Mouse (Mus musculus) neural tube, embryonic 11.5 days (tissue): ENCODE measurements at regions not wholly inside any gene's neighbourhood (a gene's known extent, or its start where the extent isn't known, plus 50 kb on each side); places are given as distances from the start of the nearest gene placed in this dataset.

Experiments used
- ATAC-seq: fragments of 200-750 bp; cut with Nextera tagmentation; 2 replicates; pipeline ENCODE4 v1.8.0; 2017; ENCODE audit warnings: moderate number of reproducible peaks, mild to moderate bottlenecking, moderate TSS enrichment, moderate library complexity; ENCODE audit not compliant: insufficient read depth, low FRiP score, low TSS enrichment
- DNase-seq: peaks from one replicate; pipeline ENCODE4 v3.0.0-alpha.2; 2015; ENCODE audit warnings: low spot score
- H3K27ac ChIP-seq: fragments of 300-500 bp; sonication (generic); 2 replicates; pipeline ENCODE4 v1.5.1; 2014; ENCODE audit warnings: low read depth, mild to moderate bottlenecking, low read length
- H3K27me3 ChIP-seq: fragments of 300-500 bp; sonication (generic); 2 replicates; pipeline ENCODE4 v1.6.1; 2014; ENCODE audit warnings: mild to moderate bottlenecking, low read length, mixed read lengths; ENCODE audit not compliant: control insufficient read depth, insufficient read depth
- H3K36me3 ChIP-seq: fragments of 300-500 bp; sonication (generic); 2 replicates; pipeline ENCODE4 v1.6.1; 2014; ENCODE audit warnings: mild to moderate bottlenecking, low read length, moderate library complexity, mixed read lengths; ENCODE audit not compliant: control insufficient read depth, insufficient read depth
- H3K4me1 ChIP-seq: fragments of 300-500 bp; sonication (generic); 2 replicates; pipeline ENCODE4 v1.6.1; 2014; ENCODE audit warnings: low read length, mixed read lengths; ENCODE audit not compliant: control insufficient read depth, insufficient read depth
- H3K4me2 ChIP-seq: fragments of 300-500 bp; sonication (generic); 2 replicates; pipeline ENCODE4 v1.6.1; 2014; ENCODE audit warnings: low read depth, mild to moderate bottlenecking, moderate library complexity
- H3K4me3 ChIP-seq: fragments of 300-500 bp; sonication (generic); 2 replicates; pipeline ENCODE4 v1.5.1; 2014; ENCODE audit warnings: low read depth, low read length
- H3K9ac ChIP-seq: fragments of 300-500 bp; sonication (generic); 2 replicates; pipeline ENCODE4 v1.6.1; 2014; ENCODE audit warnings: mild to moderate bottlenecking, low read length
- H3K9me3 ChIP-seq: fragments of 300-500 bp; sonication (generic); 2 replicates; pipeline ENCODE4 v1.6.1; 2016; ENCODE audit warnings: low read length; ENCODE audit not compliant: control insufficient read depth
- WGBS: fragments of 180-500 bp; shearing (Covaris S2); extraction: QIAGEN DNeasy Blood & Tissue Kit; methylation state at CpG from one replicate; pipeline ENCODE4 v1.1.7; 2014; 5-methylcytosine and 5-hydroxymethylcytosine counted together

- Histone ChIP-seq H3K9me3 (no peaks in the 10 kb centered on the region), H3K4me1 (no peaks in the 10 kb centered on the region; the same call in 1 of the 2 replicates), H3K27ac (no peak overlapping the region), H3K4me3 (no peak overlapping the region), H3K9ac (no peak overlapping the region), H3K4me2 (no peak overlapping the region), H3K36me3 (no peaks in the 10 kb centered on the region), H3K27me3 (no peaks in the 10 kb centered on the region)
- ATAC-seq (no peak), DNase-seq (no peak)
- WGBS, result 56% methylated on average over 5 of the region's 5 CpGs
Measured at GRCm38 (mm10) chr3:78412669-78413419, 873.5 kb downstream of the Rapgef2 start.

- no peak overlapping the region for H3K27ac ChIP-seq
Measured at GRCm38 (mm10) chr3:78411395-78411794, 874.9 kb downstream of the Rapgef2 start.

GRCm38 (mm10) chr3:78409237-78409636 is 877.1 kb downstream of the Rapgef2 start:
- no peaks in the 10 kb centered on the region for H3K27me3 ChIP-seq
- no peak; the same call in 1 of the 2 replicates for ATAC-seq
- no peak for DNase-seq
- H3K36me3 ChIP-seq, result no peaks in the 10 kb centered on the region
- H3K4me1 ChIP-seq, result no peaks in the 10 kb centered on the region; the same call in 1 of the 2 replicates
- no peak overlapping the region for H3K4me3 ChIP-seq
- no peaks in the 10 kb centered on the region for H3K9me3 ChIP-seq
- H3K9ac ChIP-seq, result no peak overlapping the region
- WGBS, result 61% methylated on average over 3 of the region's 3 CpGs
- H3K27ac ChIP-seq, result no peak overlapping the region
- H3K4me2 ChIP-seq, result no peak overlapping the region

More at GRCm38 (mm10) chr3:78411395-78411794, 874.9 kb downstream of the Rapgef2 start:
- Histone ChIP-seq H3K4me1 (no peaks in the 10 kb centered on the region; the same call in 1 of the 2 replicates), H3K4me3 (no peak overlapping the region), H3K36me3 (no peaks in the 10 kb centered on the region), H3K4me2 (no peak overlapping the region), H3K9me3 (no peaks in the 10 kb centered on the region), H3K9ac (no peak overlapping the region), H3K27me3 (no peaks in the 10 kb centered on the region)
- ATAC-seq, result no peak
- DNase-seq, result no peak
- WGBS, result 79% methylated on average over 4 of the region's 4 CpGs

GRCm38 (mm10) chr3:78405760-78406467 is 880.4 kb downstream of the Rapgef2 start:
- no peaks in the 10 kb centered on the region for H3K36me3 ChIP-seq
- no peak for ATAC-seq
- H3K4me1 ChIP-seq, result no peaks in the 10 kb centered on the region; the same call in 1 of the 2 replicates
- no peaks in the 10 kb centered on the region for H3K9me3 ChIP-seq
- no peak overlapping the region for H3K4me3 ChIP-seq
- no peak overlapping the region for H3K27ac ChIP-seq
- WGBS, result 48% methylated on average over 6 of the region's 6 CpGs
- H3K9ac ChIP-seq, result no peak overlapping the region
- no peak overlapping the region for H3K4me2 ChIP-seq
- DNase-seq, result no peak
- H3K27me3 ChIP-seq, result no peaks in the 10 kb centered on the region

GRCm38 (mm10) chr3:78358377-78358776 is 927.9 kb downstream of the Rapgef2 start:
- H3K27me3 ChIP-seq, result no peaks in the 10 kb centered on the region
- DNase-seq, result peak; percentile 38
- ATAC-seq, result no peak
- no peaks in the 10 kb centered on the region for H3K9me3 ChIP-seq
- no peak overlapping the region for H3K9ac ChIP-seq
- H3K4me3 ChIP-seq, result no peak overlapping the region
- H3K4me1 ChIP-seq, result no peaks in the 10 kb centered on the region
- H3K27ac ChIP-seq, result no peak overlapping the region
- WGBS, result 59% methylated on average over 1 of the region's 1 CpGs
- H3K4me2 ChIP-seq, result no peak overlapping the region
- H3K36me3 ChIP-seq, result no peaks in the 10 kb centered on the region

- Histone ChIP-seq H3K4me3 (no peak overlapping the region), H3K9me3 (no peaks in the 10 kb centered on the region), H3K4me1 (no peaks in the 10 kb centered on the region), H3K9ac (no peak overlapping the region), H3K27me3 (no peaks in the 10 kb centered on the region), H3K4me2 (no peak overlapping the region), H3K27ac (no peak overlapping the region), H3K36me3 (no peaks in the 10 kb centered on the region)
- DNase-seq, result no peak
- ATAC-seq, result no peak
- WGBS, result 83% methylated on average over 1 of the region's 1 CpGs
Measured at GRCm38 (mm10) chr3:78339891-78340290, 946.4 kb downstream of the Rapgef2 start.

GRCm38 (mm10) chr3:78311630-78312406 is 974.5 kb downstream of the Rapgef2 start:
- Histone ChIP-seq H3K9me3 (no peaks in the 10 kb centered on the region), H3K36me3 (no peaks in the 10 kb centered on the region), H3K27ac (no peak overlapping the region), H3K4me2 (no peak overlapping the region), H3K4me1 (no peaks in the 10 kb centered on the region), H3K4me3 (no peak overlapping the region), H3K9ac (no peak overlapping the region), H3K27me3 (no peaks in the 10 kb centered on the region)
- WGBS, result 83% methylated on average over 7 of the region's 7 CpGs
- no peak for ATAC-seq
- no peak for DNase-seq

- DNase-seq, result no peak
- Histone ChIP-seq H3K9me3 (no peaks in the 10 kb centered on the region), H3K27ac (no peak overlapping the region), H3K36me3 (no peaks in the 10 kb centered on the region), H3K27me3 (no peaks in the 10 kb centered on the region), H3K4me3 (no peak overlapping the region), H3K4me2 (no peak overlapping the region), H3K9ac (no peak overlapping the region), H3K4me1 (no peaks in the 10 kb centered on the region)
- ATAC-seq, result no peak
Measured at GRCm38 (mm10) chr3:78300506-78300905, 985.8 kb downstream of the Rapgef2 start.
